Mouse (Mus musculus): ENCODE measurements around the gene Ocm. TPM values are rescaled to one million over a fixed set of nuclear protein-coding genes. Genes with fewer than 3 reads are reported as not detected.

Ocm gene
- polyA plus RNA-seq (2012; rRNA removed) (not detected in 2 replicates), polyA plus RNA-seq (2014; fragmentation: Nextera tagmentation; extraction: Ambion mirVana) (not detected in 2 replicates)

GRCm38 (mm10) chr5:144026620-144027263 is at the start of gene Ocm:
TSS of gene Ocm (minus strand) at chr5:144026670.
- no peak within 1 kb of the TSS for H3K4me3 ChIP-seq (ENCODE audit: insufficient read depth in 1 of 2, low read depth in 2 of 2, low read length in 2 of 2)
- no peak within 1 kb of the TSS for H3K27ac ChIP-seq
- WGBS (ENCODE audit: insufficient replicate concordance): 43% methylated on average over 11 of the region's 11 CpGs
- H3K27me3 ChIP-seq (ENCODE audit: control insufficient read depth, insufficient read depth, low read length): no peaks in the 10 kb centered on the region
- TF ChIP-seq CTCF (IDR thresholded peaks at IDR 0.05; ENCODE audit: low read depth) (no peak), EP300 (IDR thresholded peaks at IDR 0.05; ENCODE audit: low read depth) (no peak)
- H3K4me2 ChIP-seq (ENCODE audit: low read depth): no peak within 1 kb of the TSS
- no peaks in the 10 kb centered on the region for H3K9me3 ChIP-seq (ENCODE audit: control insufficient read depth, low read length)
- no peaks in the 10 kb centered on the region for H3K36me3 ChIP-seq (replicated peaks; ENCODE audit: control insufficient read depth, insufficient read depth, low read depth)
- H3K4me1 ChIP-seq (replicated peaks; ENCODE audit: control insufficient read depth in 2 of 2, insufficient read depth in 2 of 2, low read length in 1 of 2): no peaks in the 10 kb centered on the region
- ATAC-seq (ENCODE audit: insufficient read depth) (no peak), DNase-seq (ENCODE audit: low read depth in 3 of 3, low spot score in 3 of 3) (no peak)
- no peak within 1 kb of the TSS for H3K9ac ChIP-seq (replicated peaks)

GRCm38 (mm10) chr5:144071249-144071648 is 44.8 kb upstream of the Ocm start:
- no peak for TF ChIP-seq CTCF (IDR thresholded peaks at IDR 0.05; ENCODE audit: low read depth)
- DNase-seq (ENCODE audit: low read depth in 3 of 3, low spot score in 3 of 3) (no peak), ATAC-seq (ENCODE audit: insufficient read depth) (no peak)
- no peak overlapping the region for H3K4me3 ChIP-seq (ENCODE audit: insufficient read depth in 1 of 2, low read depth in 2 of 2, low read length in 2 of 2)
- H3K36me3 ChIP-seq (replicated peaks; ENCODE audit: control insufficient read depth, insufficient read depth, low read depth): no peaks in the 10 kb centered on the region
- no peaks in the 10 kb centered on the region for H3K27me3 ChIP-seq (ENCODE audit: control insufficient read depth, insufficient read depth, low read length)
- no peak overlapping the region for H3K27ac ChIP-seq
- no peak overlapping the region for H3K4me2 ChIP-seq (ENCODE audit: low read depth)
- WGBS (ENCODE audit: insufficient replicate concordance): 11% methylated on average over 1 of the region's 1 CpGs
- no peaks in the 10 kb centered on the region for H3K9me3 ChIP-seq (ENCODE audit: control insufficient read depth, low read length)
- H3K9ac ChIP-seq (replicated peaks): no peak overlapping the region
- no peaks in the 10 kb centered on the region for H3K4me1 ChIP-seq (replicated peaks; ENCODE audit: control insufficient read depth in 2 of 2, insufficient read depth in 2 of 2, low read length in 1 of 2)

GRCm38 (mm10) chr5:144070064-144070463 is 43.6 kb upstream of the Ocm start:
- Histone ChIP-seq H3K27ac (no peak overlapping the region), H3K4me2 (ENCODE audit: low read depth) (no peak overlapping the region), H3K9me3 (ENCODE audit: control insufficient read depth, low read length) (no peaks in the 10 kb centered on the region), H3K27me3 (ENCODE audit: control insufficient read depth, insufficient read depth, low read length) (no peaks in the 10 kb centered on the region), H3K9ac (replicated peaks) (no peak overlapping the region), H3K36me3 (replicated peaks; ENCODE audit: control insufficient read depth, insufficient read depth, low read depth) (no peaks in the 10 kb centered on the region), H3K4me3 (ENCODE audit: insufficient read depth in 1 of 2, low read depth in 2 of 2, low read length in 2 of 2) (no peak overlapping the region), H3K4me1 (replicated peaks; ENCODE audit: control insufficient read depth in 2 of 2, insufficient read depth in 2 of 2, low read length in 1 of 2) (no peaks in the 10 kb centered on the region)
- DNase-seq (ENCODE audit: low read depth in 3 of 3, low spot score in 3 of 3) (no peak), ATAC-seq (ENCODE audit: insufficient read depth) (no peak)
- WGBS (ENCODE audit: insufficient replicate concordance): 61% methylated on average over 1 of the region's 1 CpGs
- no peak for TF ChIP-seq EP300 (IDR thresholded peaks at IDR 0.05; ENCODE audit: low read depth)
- no peak for TF ChIP-seq CTCF (IDR thresholded peaks at IDR 0.05; ENCODE audit: low read depth)

- no peak for ATAC-seq (ENCODE audit: insufficient read depth)
- H3K27me3 ChIP-seq (ENCODE audit: control insufficient read depth, insufficient read depth, low read length): no peaks in the 10 kb centered on the region
- H3K9me3 ChIP-seq (ENCODE audit: control insufficient read depth, low read length): no peaks in the 10 kb centered on the region
- H3K36me3 ChIP-seq (replicated peaks; ENCODE audit: control insufficient read depth, insufficient read depth, low read depth): no peaks in the 10 kb centered on the region
- WGBS (ENCODE audit: insufficient replicate concordance): 50% methylated on average over 2 of the region's 2 CpGs
- H3K4me1 ChIP-seq (replicated peaks; ENCODE audit: control insufficient read depth in 2 of 2, insufficient read depth in 2 of 2, low read length in 1 of 2): no peaks in the 10 kb centered on the region
- no peak overlapping the region for H3K4me3 ChIP-seq (ENCODE audit: insufficient read depth in 1 of 2, low read depth in 2 of 2, low read length in 2 of 2)
- no peak overlapping the region for H3K9ac ChIP-seq (replicated peaks)
- TF ChIP-seq CTCF (IDR thresholded peaks at IDR 0.05; ENCODE audit: low read depth): no peak
- H3K27ac ChIP-seq: no peak overlapping the region
- H3K4me2 ChIP-seq (ENCODE audit: low read depth): no peak overlapping the region
- DNase-seq (ENCODE audit: low read depth in 3 of 3, low spot score in 3 of 3): no peak
Observed at GRCm38 (mm10) chr5:144066036-144066435, 39.6 kb upstream of the Ocm start.

- H3K4me3 ChIP-seq (ENCODE audit: insufficient read depth in 1 of 2, low read depth in 2 of 2, low read length in 2 of 2): no peak overlapping the region
- H3K9me3 ChIP-seq (ENCODE audit: control insufficient read depth, low read length): no peaks in the 10 kb centered on the region
- no peaks in the 10 kb centered on the region for H3K27me3 ChIP-seq (ENCODE audit: control insufficient read depth, insufficient read depth, low read length)
- H3K27ac ChIP-seq: no peak overlapping the region
- H3K36me3 ChIP-seq (replicated peaks; ENCODE audit: control insufficient read depth, insufficient read depth, low read depth): no peaks in the 10 kb centered on the region
- DNase-seq (ENCODE audit: low read depth in 3 of 3, low spot score in 3 of 3): no peak
- ATAC-seq (ENCODE audit: insufficient read depth): no peak
- WGBS (ENCODE audit: insufficient replicate concordance): 40% methylated on average over 5 of the region's 5 CpGs
- H3K4me2 ChIP-seq (ENCODE audit: low read depth): no peak overlapping the region
- no peaks in the 10 kb centered on the region for H3K4me1 ChIP-seq (replicated peaks; ENCODE audit: control insufficient read depth in 2 of 2, insufficient read depth in 2 of 2, low read length in 1 of 2)
- TF ChIP-seq CTCF (IDR thresholded peaks at IDR 0.05; ENCODE audit: low read depth) (no peak), EP300 (IDR thresholded peaks at IDR 0.05; ENCODE audit: low read depth) (no peak)
- no peak overlapping the region for H3K9ac ChIP-seq (replicated peaks)
Observed at GRCm38 (mm10) chr5:144064093-144064492, 37.6 kb upstream of the Ocm start.

Measured in liver, embryonic 14.5 days (tissue).